Mouse (Mus musculus): ENCODE results near the gene Akap1. TPM values are rescaled to one million over a fixed set of nuclear protein-coding genes. Genes with fewer than 3 reads are reported as not detected.

Gene Akap1
- polyA plus RNA-seq, 1 experiment from 2014 or later, result 25.7 TPM

GRCm38 (mm10) chr11:88852806-88853205 is 11.6 kb downstream of the Akap1 start:
- H3K27ac ChIP-seq (replicated peaks), result no peak overlapping the region
- H3K27me3 ChIP-seq, result no peaks in the 10 kb centered on the region
- no peak overlapping the region for H3K4me2 ChIP-seq
- H3K9ac ChIP-seq, result no peak overlapping the region
- peaks cover 25% of the 10 kb centered on the region for H3K4me1 ChIP-seq (replicated peaks)
- ATAC-seq (ENCODE audit: low read depth), result no peak
- H3K9me3 ChIP-seq, result no peaks in the 10 kb centered on the region
- H3K4me3 ChIP-seq, result no peak overlapping the region
- 91% methylated on average over 4 of the region's 4 CpGs for WGBS
- H3K36me3 ChIP-seq, result no peaks in the 10 kb centered on the region

GRCm38 (mm10) chr11:88851049-88851825 is 13.1 kb downstream of the Akap1 start:
- H3K9ac ChIP-seq, result no peak overlapping the region
- H3K4me2 ChIP-seq, result no peak overlapping the region
- H3K27ac ChIP-seq (replicated peaks), result no peak overlapping the region
- 84% methylated on average over 15 of the region's 15 CpGs for WGBS
- H3K36me3 ChIP-seq, result no peaks in the 10 kb centered on the region
- no peak overlapping the region for H3K4me3 ChIP-seq
- no peaks in the 10 kb centered on the region for H3K27me3 ChIP-seq
- H3K4me1 ChIP-seq (replicated peaks), result peaks cover 29% of the 10 kb centered on the region
- ATAC-seq (ENCODE audit: low read depth), result no peak
- no peaks in the 10 kb centered on the region for H3K9me3 ChIP-seq

- H3K27me3 ChIP-seq, result no peaks in the 10 kb centered on the region
- peaks cover 9% of the 10 kb centered on the region for H3K36me3 ChIP-seq
- H3K9ac ChIP-seq, result no peak overlapping the region
- 79% methylated on average over 3 of the region's 3 CpGs for WGBS
- no peaks in the 10 kb centered on the region for H3K9me3 ChIP-seq
- H3K4me3 ChIP-seq, result no peak overlapping the region
- no peak overlapping the region for H3K4me2 ChIP-seq
- no peak overlapping the region for H3K27ac ChIP-seq (replicated peaks)
- H3K4me1 ChIP-seq (replicated peaks), result peaks cover 23% of the 10 kb centered on the region
- ATAC-seq (ENCODE audit: low read depth), result no peak
These were observed 14.7 kb downstream of the Akap1 start for GRCm38 (mm10) chr11:88849732-88850131.

- no peak overlapping the region for H3K4me3 ChIP-seq
- no peak overlapping the region for H3K4me2 ChIP-seq
- no peak for ATAC-seq (ENCODE audit: low read depth)
- peaks cover 23% of the 10 kb centered on the region for H3K4me1 ChIP-seq (replicated peaks)
- H3K27ac ChIP-seq (replicated peaks), result no peak overlapping the region
- H3K36me3 ChIP-seq, result peaks cover 14% of the 10 kb centered on the region
- H3K27me3 ChIP-seq, result no peaks in the 10 kb centered on the region
- no peaks in the 10 kb centered on the region for H3K9me3 ChIP-seq
- H3K9ac ChIP-seq, result no peak overlapping the region
- 69% methylated on average over 8 of the region's 8 CpGs for WGBS
These were observed 15.1 kb downstream of the Akap1 start for GRCm38 (mm10) chr11:88849284-88849683.

- Histone ChIP-seq H3K27me3 (no peaks in the 10 kb centered on the region), H3K27ac (replicated peaks) (no peak overlapping the region), H3K4me1 (replicated peaks) (peaks cover 23% of the 10 kb centered on the region), H3K4me3 (no peak overlapping the region), H3K9ac (peak overlapping the region; percentile 12; the same call in 1 of the 2 replicates), H3K9me3 (no peaks in the 10 kb centered on the region), H3K4me2 (no peak overlapping the region), H3K36me3 (peaks cover 21% of the 10 kb centered on the region)
- WGBS, result 35% methylated on average over 5 of the region's 5 CpGs
- peak; percentile 58 for ATAC-seq (ENCODE audit: low read depth)
These were observed 15.8 kb downstream of the Akap1 start for GRCm38 (mm10) chr11:88848590-88848989.

GRCm38 (mm10) chr11:88847281-88848006 is 16.9 kb downstream of the Akap1 start:
- no peak for ATAC-seq (ENCODE audit: low read depth)
- Histone ChIP-seq H3K4me3 (no peak overlapping the region), H3K4me1 (replicated peaks) (peaks cover 23% of the 10 kb centered on the region), H3K36me3 (peaks cover 29% of the 10 kb centered on the region), H3K9me3 (no peaks in the 10 kb centered on the region), H3K4me2 (no peak overlapping the region), H3K9ac (no peak overlapping the region), H3K27me3 (no peaks in the 10 kb centered on the region), H3K27ac (replicated peaks) (no peak overlapping the region)
- WGBS, result 68% methylated on average over 8 of the region's 8 CpGs

- no peak overlapping the region for H3K27ac ChIP-seq (replicated peaks)
- no peaks in the 10 kb centered on the region for H3K9me3 ChIP-seq
- H3K27me3 ChIP-seq, result no peaks in the 10 kb centered on the region
- peaks cover 31% of the 10 kb centered on the region for H3K36me3 ChIP-seq
- peaks cover 24% of the 10 kb centered on the region for H3K4me1 ChIP-seq (replicated peaks)
- no peak for ATAC-seq (ENCODE audit: low read depth)
- no peak overlapping the region for H3K4me3 ChIP-seq
- H3K9ac ChIP-seq, result no peak overlapping the region
- no peak overlapping the region for H3K4me2 ChIP-seq
- 92% methylated on average over 5 of the region's 5 CpGs for WGBS
These were observed 20.0 kb downstream of the Akap1 start for GRCm38 (mm10) chr11:88844384-88844783.

- no peak overlapping the region for H3K4me2 ChIP-seq
- ATAC-seq (ENCODE audit: low read depth), result no peak
- WGBS, result 90% methylated on average over 10 of the region's 10 CpGs
- peaks cover 13% of the 10 kb centered on the region; the same call in 1 of the 2 replicates for H3K4me1 ChIP-seq (replicated peaks)
- H3K27me3 ChIP-seq, result no peaks in the 10 kb centered on the region
- no peak overlapping the region for H3K9ac ChIP-seq
- no peak overlapping the region for H3K27ac ChIP-seq (replicated peaks)
- no peak overlapping the region for H3K4me3 ChIP-seq
- H3K36me3 ChIP-seq, result peaks cover 42% of the 10 kb centered on the region
- no peaks in the 10 kb centered on the region for H3K9me3 ChIP-seq
These were observed 21.1 kb downstream of the Akap1 start for GRCm38 (mm10) chr11:88843305-88843704.

- H3K27ac ChIP-seq (replicated peaks), result no peak overlapping the region
- H3K4me1 ChIP-seq (replicated peaks), result 0 out of 2 replicates have a peak, but pooled peaks cover 9% of the 10 kb centered on the region
- H3K36me3 ChIP-seq, result peaks cover 51% of the 10 kb centered on the region
- H3K4me2 ChIP-seq, result no peak overlapping the region
- no peaks in the 10 kb centered on the region for H3K9me3 ChIP-seq
- no peak for ATAC-seq (ENCODE audit: low read depth)
- H3K27me3 ChIP-seq, result no peaks in the 10 kb centered on the region
- no peak overlapping the region for H3K4me3 ChIP-seq
- H3K9ac ChIP-seq, result no peak overlapping the region
- WGBS, result 96% methylated on average over 13 of the region's 13 CpGs
These were observed 21.9 kb downstream of the Akap1 start for GRCm38 (mm10) chr11:88842315-88842975.

- no peak overlapping the region for H3K4me2 ChIP-seq
- ATAC-seq (ENCODE audit: low read depth), result no peak
- H3K9me3 ChIP-seq, result no peaks in the 10 kb centered on the region
- H3K27ac ChIP-seq (replicated peaks), result no peak overlapping the region
- H3K4me1 ChIP-seq (replicated peaks), result 0 out of 2 replicates have a peak, but pooled peaks cover 8% of the 10 kb centered on the region
- H3K27me3 ChIP-seq, result no peaks in the 10 kb centered on the region
- WGBS, result 91% methylated on average over 6 of the region's 6 CpGs
- H3K36me3 ChIP-seq, result peaks cover 61% of the 10 kb centered on the region
- H3K9ac ChIP-seq, result no peak overlapping the region
- H3K4me3 ChIP-seq, result no peak overlapping the region
These were observed 23.0 kb downstream of the Akap1 start for GRCm38 (mm10) chr11:88841406-88841805.

GRCm38 (mm10) chr11:88840724-88841350 is 23.5 kb downstream of the Akap1 start:
- ATAC-seq (ENCODE audit: low read depth), result 0 out of 2 replicates have a peak, but pooled peaks have one; percentile 10
- H3K9ac ChIP-seq, result no peak overlapping the region
- no peak overlapping the region for H3K4me2 ChIP-seq
- H3K4me1 ChIP-seq (replicated peaks), result 0 out of 2 replicates have a peak, but pooled peaks cover 8% of the 10 kb centered on the region
- 83% methylated on average over 10 of the region's 10 CpGs for WGBS
- no peak overlapping the region for H3K4me3 ChIP-seq
- H3K9me3 ChIP-seq, result no peaks in the 10 kb centered on the region
- H3K27me3 ChIP-seq, result no peaks in the 10 kb centered on the region
- no peak overlapping the region for H3K27ac ChIP-seq (replicated peaks)
- peaks cover 67% of the 10 kb centered on the region for H3K36me3 ChIP-seq

Data from neural tube, embryonic 13.5 days (tissue).